Mouse (Mus musculus) liver, embryonic 14.5 days (tissue): Measurements from ENCODE around the gene H2-Oa.

ENCODE experiments used
- CTCF ChIP-seq: IDR thresholded peaks from 2 replicates; pipeline ENCODE4 v1.5.1; 2016; ENCODE audit warnings: antibody characterized with exemption, low read depth, control low read depth
- EP300 ChIP-seq: IDR thresholded peaks from 2 replicates; pipeline ENCODE4 v1.6.1; 2016; ENCODE audit warnings: antibody characterized with exemption, low read depth

GRCm38 (mm10) chr17:34101604-34102032, 9.5 kb downstream of the H2-Oa start:
- TF ChIP-seq EP300 (no peak), CTCF (peak; percentile 93)
